Mouse (Mus musculus): ENCODE results near the gene Kirrel3.

GRCm38 (mm10) chr9:34688358-34688757 is 202.7 kb downstream of the Kirrel3 start:
- TF ChIP-seq GATA1 (IDR thresholded peaks at IDR 0.05; ENCODE audit: low read length) (no peak), TAL1 (IDR thresholded peaks at IDR 0.05; ENCODE audit: low read length) (no peak)
